Mouse (Mus musculus) hindbrain, embryonic 11.5 days (tissue): ENCODE measurements around the gene Kcnk6. TPM values are rescaled to one million over a fixed set of nuclear protein-coding genes. Genes with fewer than 3 reads are reported as not detected.
A peak's percentile ranks its signal among the peaks of the same experiment; 100 is the strongest.

Experiments
- ATAC-seq: fragments of 200-750 bp; cut with Nextera tagmentation; 2 replicates; pipeline ENCODE4 v1.8.0; 2017; ENCODE audit warnings: mild to moderate bottlenecking, moderate TSS enrichment, moderate library complexity; ENCODE audit not compliant: low FRiP score
- DNase-seq: peaks from one replicate; pipeline ENCODE4 v3.0.0-alpha.2; 2015; ENCODE audit warnings: low spot score
- H3K27ac ChIP-seq: fragments of 300-500 bp; sonication (generic); 2 replicates; pipeline ENCODE4 v1.5.1; 2014; ENCODE audit warnings: mild to moderate bottlenecking, low read depth, low read length
- H3K27me3 ChIP-seq: fragments of 300-500 bp; sonication (generic); 2 replicates; pipeline ENCODE4 v1.6.1; 2014; ENCODE audit warnings: mild to moderate bottlenecking, low read length, moderate library complexity, mixed read lengths; ENCODE audit not compliant: control insufficient read depth, insufficient read depth
- H3K36me3 ChIP-seq: fragments of 300-500 bp; sonication (generic); 2 replicates; pipeline ENCODE4 v1.6.1; 2014; ENCODE audit warnings: mild to moderate bottlenecking, low read length, moderate library complexity, mixed read lengths; ENCODE audit not compliant: control insufficient read depth, insufficient read depth
- H3K4me1 ChIP-seq: fragments of 300-500 bp; sonication (generic); replicated peaks from 2 replicates; pipeline ENCODE4 v1.6.1; 2014; ENCODE audit warnings: low read length, mixed read lengths; ENCODE audit not compliant: control insufficient read depth, insufficient read depth
- H3K4me2 ChIP-seq: fragments of 300-500 bp; sonication (generic); replicated peaks from 2 replicates; pipeline ENCODE4 v1.6.1; 2014; ENCODE audit warnings: mild to moderate bottlenecking, low read depth, low read length
- H3K4me3 ChIP-seq: fragments of 300-500 bp; sonication (generic); 2 replicates; pipeline ENCODE4 v1.5.1; 2014; ENCODE audit warnings: low read depth, low read length
- H3K9ac ChIP-seq: fragments of 300-500 bp; sonication (generic); 2 replicates; pipeline ENCODE4 v1.6.1; 2014; ENCODE audit warnings: low read depth, low read length
- H3K9me3 ChIP-seq: fragments of 300-500 bp; sonication (generic); 2 replicates; pipeline ENCODE4 v1.6.1; 2016; ENCODE audit warnings: low read length; ENCODE audit not compliant: control insufficient read depth
- WGBS: fragments of 180-500 bp; shearing (Covaris S2); extraction: QIAGEN DNeasy Blood & Tissue Kit; methylation state at CpG from one replicate; pipeline ENCODE4 v1.1.7; 2014; 5-methylcytosine and 5-hydroxymethylcytosine counted together
- polyA plus RNA-seq: library from polyadenylated mRNA; unstranded; fragments of >200 nt; fragmentation: Nextera tagmentation; extraction: Ambion mirVana; gene quantifications from 2 replicates; pipeline ENCODE4 v1.2.1, GENCODE M21; 2014

Gene Kcnk6
- polyA plus RNA-seq, 1 experiment from 2014 or later = 0.32 TPM

DNA sequence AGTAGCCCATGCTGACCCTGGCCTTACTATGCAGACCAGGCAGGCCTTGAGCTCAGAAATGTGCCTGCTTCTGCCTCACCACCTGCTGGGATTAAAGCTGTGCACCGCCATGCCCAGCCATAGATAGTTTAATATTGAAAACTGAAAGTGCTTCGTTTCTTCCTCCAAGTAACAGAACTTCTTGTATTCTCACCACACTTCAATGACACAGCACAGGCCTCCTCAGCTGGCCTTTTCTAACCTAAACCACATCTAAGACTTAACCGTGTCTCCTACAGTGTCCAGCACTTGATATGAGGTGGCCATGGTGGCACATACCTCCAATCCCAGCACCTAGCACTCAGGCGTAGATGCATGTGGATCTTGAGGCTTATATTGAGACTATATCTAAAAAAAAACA, 38.1 kb upstream of the Kcnk6 start:
- Histone ChIP-seq H3K27me3 (no peaks in the 10 kb centered on the region), H3K4me2 (no peak overlapping the region), H3K36me3 (no peaks in the 10 kb centered on the region), H3K4me1 (no peaks in the 10 kb centered on the region), H3K27ac (no peak overlapping the region), H3K9me3 (no peaks in the 10 kb centered on the region), H3K9ac (no peak overlapping the region), H3K4me3 (no peak overlapping the region)
- WGBS = 85% methylated on average over 4 of the region's 4 CpGs
- ATAC-seq = no peak
- no peak for DNase-seq

- Histone ChIP-seq H3K9ac (no peak overlapping the region), H3K27ac (no peak overlapping the region), H3K27me3 (no peaks in the 10 kb centered on the region), H3K36me3 (no peaks in the 10 kb centered on the region), H3K4me3 (no peak overlapping the region), H3K9me3 (no peaks in the 10 kb centered on the region), H3K4me1 (no peaks in the 10 kb centered on the region), H3K4me2 (no peak overlapping the region)
- DNase-seq = no peak
- ATAC-seq = no peak
- WGBS = 57% methylated on average over 4 of the region's 4 CpGs
These were observed 34.6 kb upstream of the Kcnk6 start for GRCm38 (mm10) chr7:29266931-29267330.

GRCm38 (mm10) chr7:29265636-29266035, 33.3 kb upstream of the Kcnk6 start:
- WGBS = 76% methylated on average over 7 of the region's 7 CpGs
- no peaks in the 10 kb centered on the region for H3K9me3 ChIP-seq

DNA sequence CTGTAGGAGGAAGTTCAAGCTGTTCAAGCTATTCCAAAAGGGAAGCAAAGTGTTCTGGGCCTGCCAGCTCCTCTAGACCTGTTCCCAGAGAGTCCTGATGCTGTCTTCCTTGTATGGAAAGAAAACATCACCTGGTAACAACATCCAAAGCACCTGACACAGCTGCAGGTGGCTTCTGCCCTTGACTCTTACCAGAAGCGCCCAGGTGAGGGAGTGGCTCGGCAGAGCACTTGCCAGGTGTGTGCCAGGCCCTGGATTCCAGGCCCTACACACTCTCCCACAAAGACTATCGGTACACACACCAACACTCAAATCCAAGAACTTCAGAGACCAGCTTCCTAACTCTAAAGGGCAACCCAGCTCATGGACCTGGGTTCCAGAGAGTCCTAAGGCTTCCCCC, 31.5 kb upstream of the Kcnk6 start:
- Histone ChIP-seq H3K27ac (no peak overlapping the region), H3K4me3 (no peak overlapping the region), H3K9me3 (no peaks in the 10 kb centered on the region), H3K4me2 (no peak overlapping the region), H3K9ac (no peak overlapping the region), H3K4me1 (no peaks in the 10 kb centered on the region), H3K27me3 (no peaks in the 10 kb centered on the region), H3K36me3 (no peaks in the 10 kb centered on the region)
- WGBS = 86% methylated on average over 3 of the region's 3 CpGs
- DNase-seq (no peak), ATAC-seq (no peak)

More at GRCm38 (mm10) chr7:29265636-29266035, 33.3 kb upstream of the Kcnk6 start:
- Histone ChIP-seq H3K27me3 (no peaks in the 10 kb centered on the region), H3K4me2 (no peak overlapping the region), H3K9ac (no peak overlapping the region), H3K27ac (no peak overlapping the region), H3K4me1 (no peaks in the 10 kb centered on the region), H3K4me3 (no peak overlapping the region), H3K36me3 (no peaks in the 10 kb centered on the region)
- ATAC-seq (no peak), DNase-seq (no peak)

GRCm38 (mm10) chr7:29262151-29262550, 29.8 kb upstream of the Kcnk6 start:
- 76% methylated on average over 6 of the region's 6 CpGs for WGBS
- ATAC-seq = no peak

DNA sequence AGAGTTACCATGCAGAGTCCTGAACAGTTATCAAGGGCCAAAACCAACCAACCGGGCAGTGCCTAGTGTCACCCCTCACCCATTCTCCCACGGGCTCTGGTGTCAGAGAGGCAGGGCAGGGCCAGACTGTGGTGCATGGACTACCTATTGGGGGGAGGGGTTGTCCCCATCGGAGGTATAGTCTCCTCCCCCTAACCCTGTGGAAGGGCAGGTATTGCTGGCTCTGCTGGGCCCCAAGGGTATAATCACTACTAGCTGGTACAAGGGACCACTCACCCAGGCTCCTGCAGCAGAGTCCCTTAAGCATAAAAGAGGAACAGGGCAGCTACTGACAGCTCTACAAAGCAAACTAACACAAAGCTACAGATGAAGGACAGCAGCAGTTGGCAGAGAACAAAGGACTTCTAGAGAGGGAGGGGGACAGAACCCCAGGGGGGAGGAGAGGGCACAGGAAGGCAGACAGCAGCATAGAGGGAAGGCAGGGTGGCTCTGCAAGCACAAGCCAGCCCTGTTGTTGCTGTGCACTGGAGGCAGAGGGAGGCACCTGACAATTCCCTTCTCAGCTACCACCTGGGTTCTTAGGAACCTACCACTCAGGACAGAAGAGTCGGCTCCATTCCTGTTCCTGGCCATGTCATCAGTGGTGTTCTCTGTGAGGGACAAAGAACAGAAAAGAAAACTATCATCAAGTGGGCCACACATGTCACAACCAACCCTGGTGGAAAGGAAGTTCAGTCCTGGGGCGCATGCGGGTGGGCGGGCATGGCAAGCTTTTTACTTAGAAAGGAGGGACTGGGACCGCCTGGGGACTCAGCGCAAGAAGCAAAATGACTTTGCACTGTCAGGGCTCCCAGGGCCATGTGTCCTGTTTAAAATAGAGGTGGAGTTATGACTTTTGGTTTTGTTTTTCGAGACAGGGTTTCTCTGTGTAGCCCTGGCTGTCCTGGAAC, 27.7 kb upstream of the Kcnk6 start:
- H3K4me3 ChIP-seq = no peak overlapping the region
- no peak overlapping the region for H3K4me2 ChIP-seq
- H3K27me3 ChIP-seq = no peaks in the 10 kb centered on the region
- peaks cover 2% of the 10 kb centered on the region; the same call in 1 of the 2 replicates for H3K4me1 ChIP-seq
- no peaks in the 10 kb centered on the region for H3K36me3 ChIP-seq
- DNase-seq (peak; percentile 51), ATAC-seq (peak; percentile 79)
- H3K27ac ChIP-seq = no peak overlapping the region
- H3K9ac ChIP-seq = no peak overlapping the region
- WGBS = 63% methylated on average over 10 of the region's 10 CpGs
- no peaks in the 10 kb centered on the region for H3K9me3 ChIP-seq

More at GRCm38 (mm10) chr7:29262151-29262550, 29.8 kb upstream of the Kcnk6 start:
- Histone ChIP-seq H3K27me3 (no peaks in the 10 kb centered on the region), H3K9me3 (no peaks in the 10 kb centered on the region), H3K9ac (no peak overlapping the region), H3K36me3 (no peaks in the 10 kb centered on the region), H3K4me1 (peaks cover 2% of the 10 kb centered on the region; the same call in 1 of the 2 replicates), H3K4me2 (no peak overlapping the region), H3K27ac (no peak overlapping the region), H3K4me3 (no peak overlapping the region)
- no peak for DNase-seq

GRCm38 (mm10) chr7:29257368-29257767, 25.1 kb upstream of the Kcnk6 start:
- Histone ChIP-seq H3K9ac (no peak overlapping the region), H3K36me3 (no peaks in the 10 kb centered on the region), H3K4me1 (peaks cover 2% of the 10 kb centered on the region; the same call in 1 of the 2 replicates), H3K27me3 (no peaks in the 10 kb centered on the region), H3K27ac (no peak overlapping the region), H3K9me3 (no peaks in the 10 kb centered on the region), H3K4me3 (no peak overlapping the region), H3K4me2 (no peak overlapping the region)
- 95% methylated on average over 1 of the region's 1 CpGs for WGBS
- ATAC-seq (no peak), DNase-seq (no peak)

DNA sequence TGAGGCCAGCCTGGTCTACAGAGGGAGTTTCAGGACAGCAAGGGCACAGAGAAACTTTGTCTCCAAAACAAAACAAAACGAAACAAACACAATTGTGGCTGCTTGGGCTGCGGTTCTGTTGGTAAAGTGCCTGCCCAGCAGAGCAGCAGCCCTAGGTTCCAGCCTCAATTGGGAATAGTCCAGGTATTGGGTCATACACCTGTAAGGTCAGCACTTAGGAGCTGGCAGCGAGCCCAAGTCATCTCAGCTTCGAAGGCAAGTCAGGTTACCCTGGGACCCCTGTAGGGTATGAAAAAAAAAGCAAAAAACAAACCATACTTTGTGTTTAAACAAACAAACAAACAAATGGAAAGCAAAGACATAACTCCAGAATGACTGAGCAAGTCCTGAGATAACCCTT, 23.6 kb upstream of the Kcnk6 start:
- Histone ChIP-seq H3K9me3 (no peaks in the 10 kb centered on the region), H3K4me2 (no peak overlapping the region), H3K36me3 (no peaks in the 10 kb centered on the region), H3K9ac (no peak overlapping the region), H3K27me3 (no peaks in the 10 kb centered on the region), H3K27ac (no peak overlapping the region), H3K4me1 (peaks cover 2% of the 10 kb centered on the region; the same call in 1 of the 2 replicates), H3K4me3 (no peak overlapping the region)
- WGBS = 88% methylated on average over 4 of the region's 4 CpGs
- DNase-seq = no peak
- ATAC-seq = no peak

DNA sequence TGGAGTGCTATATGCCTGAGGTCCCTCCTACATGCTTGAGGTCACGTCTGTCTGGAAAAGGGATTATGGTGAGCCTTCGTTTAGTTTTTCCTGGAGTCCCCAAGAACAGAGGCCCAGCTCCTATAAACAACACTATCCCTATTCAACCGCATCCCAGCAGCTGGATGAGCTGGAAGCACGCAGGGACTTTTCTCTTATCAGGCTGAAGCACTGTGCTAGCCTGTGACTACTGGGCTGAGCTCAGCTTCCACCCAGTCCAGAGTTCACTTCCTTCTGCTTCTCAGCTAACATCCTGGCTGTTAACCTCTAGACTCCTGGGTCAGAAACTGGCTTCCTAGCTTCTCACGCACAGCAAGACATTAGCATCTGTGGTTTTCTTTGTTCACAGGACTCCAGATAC, 21.5 kb upstream of the Kcnk6 start:
- peaks cover 2% of the 10 kb centered on the region; the same call in 1 of the 2 replicates for H3K4me1 ChIP-seq
- ATAC-seq = no peak
- no peaks in the 10 kb centered on the region for H3K36me3 ChIP-seq
- 75% methylated on average over 5 of the region's 5 CpGs for WGBS
- H3K4me2 ChIP-seq = no peak overlapping the region
- no peaks in the 10 kb centered on the region for H3K27me3 ChIP-seq
- H3K9me3 ChIP-seq = no peaks in the 10 kb centered on the region
- no peak for DNase-seq
- no peak overlapping the region for H3K4me3 ChIP-seq
- no peak overlapping the region for H3K27ac ChIP-seq
- H3K9ac ChIP-seq = no peak overlapping the region
